Mouse (Mus musculus): ENCODE results near the gene Sf3a1. TPM values are rescaled to one million over a fixed set of nuclear protein-coding genes. Genes with fewer than 3 reads are reported as not detected.
A peak's percentile ranks its signal among the peaks of the same experiment; 100 is the strongest.

The Sf3a1 gene
- polyA plus RNA-seq, 1 experiment: 39.7 TPM

DNA sequence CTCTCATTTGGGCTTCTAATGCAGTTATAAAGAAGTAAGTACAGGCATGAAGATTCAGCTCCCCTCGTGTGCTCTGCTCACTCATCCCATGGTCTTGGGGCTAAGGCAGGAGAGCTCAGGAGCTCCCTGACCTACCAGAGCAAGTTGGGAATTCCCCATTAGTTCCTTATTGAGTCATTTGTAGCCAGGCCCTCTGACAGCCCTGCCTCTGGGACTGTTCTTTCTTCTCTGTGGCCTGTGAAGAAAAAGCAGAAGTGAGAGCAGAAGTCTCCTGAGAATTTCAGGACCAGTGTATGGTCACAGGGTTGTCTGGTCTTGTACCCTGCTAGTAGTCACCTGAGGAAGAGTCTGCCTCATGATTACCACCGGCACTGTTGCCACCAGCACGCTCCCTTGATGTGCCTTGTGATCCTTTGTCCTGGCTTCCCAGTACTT is 35.5 kb downstream of the Sf3a1 start:
- 13% methylated on average over 3 of the region's 3 CpGs for WGBS
- H3K4me1 ChIP-seq (ENCODE audit: control insufficient read depth, insufficient read depth, low read length): peaks cover 1% of the 10 kb centered on the region; the same call in 1 of the 2 replicates
- TF ChIP-seq POLR2A (IDR thresholded peaks at IDR 0.05; ENCODE audit: borderline replicate concordance, control insufficient read depth, low read depth, low read length) (no peak), CTCF (IDR thresholded peaks at IDR 0.05; ENCODE audit: control insufficient read depth, insufficient read depth, low read length) (no peak)
- H3K27ac ChIP-seq (ENCODE audit: control insufficient read depth, insufficient read depth, low read depth, low read length, poor library complexity): no peak overlapping the region
- no peak overlapping the region for H3K4me3 ChIP-seq (replicated peaks; ENCODE audit: control insufficient read depth, low read depth, low read length)

DNA sequence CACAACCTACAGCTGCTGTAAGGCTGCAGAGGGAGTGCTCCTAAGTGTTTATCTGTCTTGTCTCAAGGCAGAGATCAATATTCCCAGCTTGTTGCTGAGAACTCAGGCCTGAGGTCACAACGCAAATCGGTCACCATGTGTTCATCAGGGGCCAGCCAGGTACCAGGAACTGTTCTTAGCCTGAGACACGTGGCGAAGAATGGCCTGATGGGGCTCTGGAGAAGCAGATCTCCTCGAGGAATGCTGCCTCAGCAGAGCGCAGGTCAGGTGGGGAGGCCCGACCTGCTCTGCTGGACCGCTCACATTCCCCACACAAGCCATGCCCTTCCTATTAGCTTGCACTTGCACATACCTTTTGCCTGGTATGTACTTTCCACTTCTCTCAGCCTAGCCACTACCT is 36.5 kb downstream of the Sf3a1 start:
- 85% methylated on average over 8 of the region's 8 CpGs for WGBS
- Histone ChIP-seq H3K4me1 (ENCODE audit: control insufficient read depth, insufficient read depth, low read length) (peaks cover 1% of the 10 kb centered on the region; the same call in 1 of the 2 replicates), H3K27ac (ENCODE audit: control insufficient read depth, insufficient read depth, low read depth, low read length, poor library complexity) (no peak overlapping the region)

GRCm38 (mm10) chr11:4197691-4198090 is 37.5 kb downstream of the Sf3a1 start:
- peaks cover 1% of the 10 kb centered on the region; the same call in 1 of the 2 replicates for H3K4me1 ChIP-seq (ENCODE audit: control insufficient read depth, insufficient read depth, low read length)
- WGBS: 68% methylated on average over 1 of the region's 1 CpGs
- TF ChIP-seq POLR2A (IDR thresholded peaks at IDR 0.05; ENCODE audit: borderline replicate concordance, control insufficient read depth, low read depth, low read length) (no peak), CTCF (IDR thresholded peaks at IDR 0.05; ENCODE audit: control insufficient read depth, insufficient read depth, low read length) (no peak)

More for the DNA sequence above, 36.5 kb downstream of the Sf3a1 start:
- TF ChIP-seq CTCF (IDR thresholded peaks at IDR 0.05; ENCODE audit: control insufficient read depth, insufficient read depth, low read length) (no peak), POLR2A (IDR thresholded peaks at IDR 0.05; ENCODE audit: borderline replicate concordance, control insufficient read depth, low read depth, low read length) (no peak)
- no peak overlapping the region for H3K4me3 ChIP-seq (replicated peaks; ENCODE audit: control insufficient read depth, low read depth, low read length)

DNA sequence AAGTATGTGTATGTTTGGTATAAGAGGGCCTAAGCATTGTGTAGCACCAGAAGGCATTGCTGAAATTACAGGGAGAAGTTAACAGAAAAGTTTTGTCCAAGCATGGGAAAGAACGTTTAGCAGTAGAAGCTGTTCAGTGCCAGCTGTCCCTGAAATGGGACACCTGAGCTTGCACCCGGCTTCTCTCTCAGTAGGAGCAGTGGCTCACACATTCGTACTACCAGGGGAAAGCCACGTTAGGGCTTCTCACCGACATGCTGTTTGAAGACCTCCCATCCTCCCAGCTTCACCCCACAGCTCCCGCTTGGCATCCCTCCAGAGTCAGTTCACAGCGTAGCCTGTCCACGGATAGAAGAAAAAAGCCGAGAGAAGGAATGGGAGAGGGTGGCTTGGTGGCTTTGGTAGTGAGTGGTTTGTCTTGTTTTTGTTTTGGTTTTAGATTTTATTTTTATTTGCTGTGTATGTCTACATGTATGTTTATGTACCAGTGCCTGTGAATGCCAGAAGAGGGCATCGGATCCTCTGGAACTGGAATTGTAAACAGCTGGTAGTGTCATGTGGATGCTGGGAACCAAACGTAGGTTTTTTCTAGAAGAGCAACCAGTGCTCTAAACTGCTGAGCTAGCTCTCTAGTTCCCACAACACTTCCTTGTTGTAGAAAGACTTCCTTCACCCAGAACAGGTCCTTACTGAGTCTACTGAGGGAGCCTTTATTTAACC is 42.0 kb downstream of the Sf3a1 start:
- 82% methylated on average over 11 of the region's 11 CpGs for WGBS
- Histone ChIP-seq H3K4me3 (replicated peaks; ENCODE audit: control insufficient read depth, low read depth, low read length) (no peak overlapping the region), H3K4me1 (ENCODE audit: control insufficient read depth, insufficient read depth, low read length) (peaks cover 2% of the 10 kb centered on the region), H3K27ac (ENCODE audit: control insufficient read depth, insufficient read depth, low read depth, low read length, poor library complexity) (no peak overlapping the region)
- TF ChIP-seq CTCF (IDR thresholded peaks at IDR 0.05; ENCODE audit: control insufficient read depth, insufficient read depth, low read length) (no peak), POLR2A (IDR thresholded peaks at IDR 0.05; ENCODE audit: borderline replicate concordance, control insufficient read depth, low read depth, low read length) (no peak)

More at GRCm38 (mm10) chr11:4197691-4198090, 37.5 kb downstream of the Sf3a1 start:
- no peak overlapping the region for H3K27ac ChIP-seq (ENCODE audit: control insufficient read depth, insufficient read depth, low read depth, low read length, poor library complexity)
- no peak overlapping the region for H3K4me3 ChIP-seq (replicated peaks; ENCODE audit: control insufficient read depth, low read depth, low read length)

DNA sequence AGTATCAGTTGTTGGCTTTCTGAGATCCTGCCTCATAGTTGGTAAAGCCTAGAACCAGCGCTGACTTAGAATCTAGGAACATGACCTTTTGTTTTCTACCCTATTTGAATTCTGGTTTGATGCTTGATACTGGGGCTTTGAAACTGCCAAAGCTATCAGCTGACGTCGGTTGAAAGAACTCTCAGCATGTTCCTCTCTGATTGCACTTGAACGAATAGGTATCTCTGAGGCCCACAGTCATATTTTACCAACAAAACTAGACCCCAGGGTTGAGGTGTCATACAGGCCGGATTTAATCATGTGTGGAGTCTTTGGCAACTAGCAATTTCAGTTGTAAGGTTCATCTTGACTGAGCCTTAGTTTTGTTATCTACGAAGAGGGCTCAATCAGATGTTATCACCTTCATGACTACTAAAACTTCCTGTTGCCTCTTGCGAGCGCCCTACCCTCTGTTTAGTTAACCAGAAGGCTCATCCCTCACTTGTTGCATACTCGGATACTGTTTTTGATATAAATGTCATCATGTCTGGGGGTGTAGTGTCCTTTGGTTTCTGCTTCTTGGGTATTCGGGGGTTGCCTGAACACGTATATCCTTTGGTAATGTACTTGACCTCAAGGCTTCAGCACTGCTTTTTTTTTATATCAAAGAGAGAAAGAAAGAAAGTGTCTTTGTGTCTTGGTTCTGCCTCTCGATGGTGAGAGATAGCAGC is 43.0 kb downstream of the Sf3a1 start:
- H3K4me1 ChIP-seq (ENCODE audit: control insufficient read depth, insufficient read depth, low read length): peaks cover 2% of the 10 kb centered on the region
- peak overlapping the region; percentile 6; the same call in 1 of the 2 replicates for H3K27ac ChIP-seq (ENCODE audit: control insufficient read depth, insufficient read depth, low read depth, low read length, poor library complexity)
- no peak overlapping the region for H3K4me3 ChIP-seq (replicated peaks; ENCODE audit: control insufficient read depth, low read depth, low read length)
- TF ChIP-seq POLR2A (IDR thresholded peaks at IDR 0.05; ENCODE audit: borderline replicate concordance, control insufficient read depth, low read depth, low read length): no peak
- TF ChIP-seq CTCF (IDR thresholded peaks at IDR 0.05; ENCODE audit: control insufficient read depth, insufficient read depth, low read length): no peak
- 52% methylated on average over 12 of the region's 12 CpGs for WGBS

DNA sequence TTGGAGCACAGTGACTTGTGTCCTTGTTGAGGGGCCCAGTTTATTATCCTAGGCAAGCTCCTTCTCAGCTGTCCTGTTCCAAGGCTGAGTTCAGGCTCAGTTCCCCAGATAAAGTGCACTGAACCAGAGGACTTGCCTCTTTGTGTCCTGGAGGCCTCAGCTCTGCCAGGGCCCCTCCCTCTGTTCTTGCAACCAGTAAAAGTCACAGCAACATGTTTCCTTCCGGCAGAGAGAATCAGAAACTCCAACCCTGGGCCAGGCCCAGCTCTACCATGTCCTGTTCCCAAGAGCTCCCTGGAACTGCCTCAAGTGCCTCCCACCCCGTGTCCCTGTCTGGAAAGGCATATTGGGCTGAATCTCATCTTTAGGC is 43.5 kb downstream of the Sf3a1 start:
- 24% methylated on average over 2 of the region's 2 CpGs for WGBS

GRCm38 (mm10) chr11:4205097-4205655 is 45.0 kb downstream of the Sf3a1 start:
- Histone ChIP-seq H3K27ac (ENCODE audit: control insufficient read depth, insufficient read depth, low read depth, low read length, poor library complexity) (no peak overlapping the region), H3K4me1 (ENCODE audit: control insufficient read depth, insufficient read depth, low read length) (peaks cover 2% of the 10 kb centered on the region), H3K4me3 (replicated peaks; ENCODE audit: control insufficient read depth, low read depth, low read length) (no peak overlapping the region)
- 86% methylated on average over 5 of the region's 5 CpGs for WGBS
- TF ChIP-seq CTCF (IDR thresholded peaks at IDR 0.05; ENCODE audit: control insufficient read depth, insufficient read depth, low read length): no peak
- TF ChIP-seq POLR2A (IDR thresholded peaks at IDR 0.05; ENCODE audit: borderline replicate concordance, control insufficient read depth, low read depth, low read length): no peak

More for the DNA sequence above, 43.5 kb downstream of the Sf3a1 start:
- peak overlapping the region; percentile 6 for H3K27ac ChIP-seq (ENCODE audit: control insufficient read depth, insufficient read depth, low read depth, low read length, poor library complexity)
- no peak overlapping the region for H3K4me3 ChIP-seq (replicated peaks; ENCODE audit: control insufficient read depth, low read depth, low read length)
- peaks cover 2% of the 10 kb centered on the region for H3K4me1 ChIP-seq (ENCODE audit: control insufficient read depth, insufficient read depth, low read length)
- TF ChIP-seq POLR2A (IDR thresholded peaks at IDR 0.05; ENCODE audit: borderline replicate concordance, control insufficient read depth, low read depth, low read length) (no peak), CTCF (IDR thresholded peaks at IDR 0.05; ENCODE audit: control insufficient read depth, insufficient read depth, low read length) (no peak)

GRCm38 (mm10) chr11:4205951-4206350 is 45.8 kb downstream of the Sf3a1 start:
- TF ChIP-seq CTCF (IDR thresholded peaks at IDR 0.05; ENCODE audit: control insufficient read depth, insufficient read depth, low read length): no peak
- TF ChIP-seq POLR2A (IDR thresholded peaks at IDR 0.05; ENCODE audit: borderline replicate concordance, control insufficient read depth, low read depth, low read length): no peak
- Histone ChIP-seq H3K27ac (ENCODE audit: control insufficient read depth, insufficient read depth, low read depth, low read length, poor library complexity) (no peak overlapping the region), H3K4me3 (replicated peaks; ENCODE audit: control insufficient read depth, low read depth, low read length) (no peak overlapping the region), H3K4me1 (ENCODE audit: control insufficient read depth, insufficient read depth, low read length) (peaks cover 2% of the 10 kb centered on the region)
- 75% methylated on average over 7 of the region's 7 CpGs for WGBS
